Mouse (Mus musculus) brain, embryonic 18.5 days (tissue): ENCODE measurements around the gene Nfia.

Experiments used
- DNase-seq: peaks from one replicate; pipeline ENCODE4 v3.0.0-alpha.2; 2012; ENCODE audit warnings: low read depth, low spot score

Gene Nfia

DNA sequence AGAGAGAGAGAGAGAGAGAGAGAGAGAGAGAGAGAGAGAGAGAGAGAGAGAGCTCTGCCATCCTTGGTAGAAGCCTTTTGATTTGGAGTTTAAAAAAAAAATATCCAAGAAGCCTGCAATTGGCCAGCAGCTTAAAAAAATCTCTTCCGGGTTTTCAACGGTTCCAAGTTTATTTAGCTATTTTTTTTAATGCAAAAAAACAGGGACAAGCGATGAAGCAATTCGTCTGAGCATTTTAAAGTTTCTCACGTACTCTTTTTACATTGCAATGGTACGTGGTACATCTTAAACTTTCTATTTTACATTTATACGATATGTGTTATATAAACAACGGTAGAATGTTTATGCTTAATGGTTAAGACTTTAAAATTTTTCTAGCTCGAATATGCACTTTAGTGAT lies at the start of gene Nfia:
TSS of gene Nfia (plus strand) at position 94 of the 400 bp plus-strand sequence.
- no peak for DNase-seq

- no peak for DNase-seq
Observed at GRCm38 (mm10) chr4:97723374-97723773, 49.2 kb upstream of the Nfia start.

GRCm38 (mm10) chr4:97728520-97728919 lies 44.0 kb upstream of the Nfia start:
- no peak for DNase-seq

- no peak for DNase-seq
Observed at GRCm38 (mm10) chr4:97729999-97730398, 42.5 kb upstream of the Nfia start.

GRCm38 (mm10) chr4:97730416-97730815 lies 42.1 kb upstream of the Nfia start:
- DNase-seq: no peak

DNA sequence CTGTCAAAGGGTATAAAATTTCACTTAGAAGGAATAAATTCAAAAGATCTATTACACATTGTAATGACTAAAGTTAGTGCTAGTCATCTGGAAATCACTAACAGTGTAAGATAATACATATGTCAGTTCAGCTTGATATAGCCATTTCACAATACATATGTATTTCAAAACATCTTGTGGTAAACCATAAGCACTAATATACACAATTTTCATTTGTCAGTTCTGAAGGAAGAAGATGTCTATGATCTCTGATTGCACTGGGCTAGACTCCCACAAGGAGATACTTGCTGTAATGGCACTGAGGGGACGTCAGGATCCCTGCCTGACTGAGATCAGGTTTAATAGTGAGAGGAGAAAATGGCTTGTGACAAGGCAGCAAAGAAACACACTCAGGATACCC lies 39.1 kb upstream of the Nfia start:
- DNase-seq: no peak

- DNase-seq: no peak
Observed at GRCm38 (mm10) chr4:97743932-97744331, 28.6 kb upstream of the Nfia start.

GRCm38 (mm10) chr4:97745296-97746105 lies 27.0 kb upstream of the Nfia start:
- no peak for DNase-seq

DNA sequence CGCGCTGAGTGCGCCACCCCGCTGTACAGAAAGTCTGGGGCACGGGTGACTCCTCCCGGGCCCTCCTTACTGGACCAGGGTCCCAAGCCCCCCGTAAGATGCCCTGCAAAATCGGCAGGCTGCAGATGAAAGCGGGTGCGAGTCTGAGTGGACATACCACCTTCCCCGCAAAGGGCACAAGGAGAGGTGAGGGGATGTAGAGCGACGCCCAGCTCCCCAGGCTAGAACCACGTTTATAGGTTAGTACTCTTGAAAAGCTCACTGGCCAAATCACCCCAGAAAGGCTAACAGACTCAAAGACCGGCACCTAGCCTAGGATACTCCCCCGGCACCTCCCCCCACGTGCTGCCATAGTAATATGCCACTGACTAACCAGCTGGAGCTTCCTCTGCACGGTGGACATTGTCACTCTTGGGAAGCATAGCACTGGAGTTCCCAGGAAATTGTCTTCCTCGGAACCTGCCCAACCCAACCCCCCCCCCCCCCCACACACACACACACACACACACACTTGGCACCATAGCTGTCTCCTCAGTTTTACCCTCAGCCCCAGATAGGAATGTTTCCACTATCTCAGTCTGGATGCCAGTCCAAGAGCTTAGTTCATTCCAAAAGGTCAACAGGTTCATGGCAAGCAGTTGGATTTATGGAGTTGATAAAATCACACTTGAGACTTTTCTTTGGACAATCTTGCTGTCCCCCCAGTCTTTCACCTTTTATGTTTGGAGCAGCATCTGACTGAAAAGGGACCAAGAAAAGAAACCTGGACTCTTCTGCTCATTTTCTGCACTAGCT lies 26.2 kb upstream of the Nfia start:
- no peak for DNase-seq

DNA sequence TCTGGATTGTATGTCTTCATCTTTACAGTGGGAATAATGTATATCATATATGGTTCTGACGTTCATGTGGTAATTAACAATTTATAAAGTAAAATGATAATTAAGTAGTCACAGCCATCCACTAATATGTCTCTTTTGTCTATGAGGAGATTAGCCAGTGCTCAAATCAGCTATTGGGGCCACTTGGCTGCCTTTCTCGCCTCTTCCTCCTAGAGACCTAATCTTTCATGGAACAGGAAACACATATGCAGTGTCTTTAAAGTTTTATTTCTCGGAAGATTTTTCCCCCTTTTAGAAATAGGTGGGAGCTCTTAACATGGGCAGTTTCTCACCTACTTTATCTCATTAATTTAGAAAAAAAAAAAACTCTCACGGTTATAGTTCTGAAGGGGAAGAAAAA lies 22.1 kb upstream of the Nfia start:
- DNase-seq: no peak

DNA sequence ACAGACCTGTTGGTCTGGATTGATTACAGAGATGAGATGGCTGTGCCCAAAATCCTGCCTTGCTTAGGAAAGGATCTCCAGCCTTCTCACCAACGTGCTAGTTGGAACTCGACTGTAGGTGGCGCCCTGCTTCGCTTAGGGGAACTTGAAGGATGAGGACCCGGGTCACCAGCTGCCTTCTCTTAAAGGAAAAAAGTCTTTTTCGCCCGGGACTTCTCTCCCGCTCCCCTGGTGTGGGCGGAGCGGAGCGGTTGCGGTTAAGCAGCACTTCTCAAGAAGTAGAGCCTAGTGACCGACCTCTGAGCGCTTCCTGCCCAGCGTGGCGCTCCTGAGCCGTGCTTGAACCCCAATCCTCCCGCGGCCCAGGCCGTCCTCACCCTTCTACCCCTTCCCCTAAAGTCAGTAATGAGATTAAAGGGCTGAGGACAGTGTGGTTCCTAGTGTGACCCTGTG lies 21.5 kb upstream of the Nfia start:
- peak; percentile 69 for DNase-seq

- DNase-seq: no peak
Observed at GRCm38 (mm10) chr4:97751483-97752251, 20.9 kb upstream of the Nfia start.

- DNase-seq: no peak
Observed at GRCm38 (mm10) chr4:97752276-97753010, 20.1 kb upstream of the Nfia start.

- DNase-seq: no peak
Observed at GRCm38 (mm10) chr4:97753521-97753920, 19.0 kb upstream of the Nfia start.

DNA sequence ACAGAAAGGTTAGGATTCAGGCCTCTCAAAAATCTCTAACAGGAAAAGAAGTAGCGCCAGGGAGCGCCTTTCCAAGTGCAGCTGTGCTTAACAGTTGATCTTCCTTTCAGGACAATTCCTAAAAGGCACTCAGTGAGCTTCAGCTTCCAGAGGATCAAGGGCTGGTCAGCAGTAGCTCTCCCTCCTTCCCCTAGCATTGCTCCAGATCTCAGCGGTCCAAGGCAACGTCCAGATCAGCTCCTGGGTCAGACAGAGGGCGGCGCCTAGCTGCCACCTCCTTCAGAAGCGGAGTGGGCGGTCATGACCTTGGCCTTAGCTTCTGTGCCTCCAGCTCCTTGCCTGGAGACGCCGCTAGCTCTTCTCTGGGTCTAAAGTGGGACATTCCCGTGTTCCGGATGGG lies 18.3 kb upstream of the Nfia start:
- DNase-seq: no peak

DNA sequence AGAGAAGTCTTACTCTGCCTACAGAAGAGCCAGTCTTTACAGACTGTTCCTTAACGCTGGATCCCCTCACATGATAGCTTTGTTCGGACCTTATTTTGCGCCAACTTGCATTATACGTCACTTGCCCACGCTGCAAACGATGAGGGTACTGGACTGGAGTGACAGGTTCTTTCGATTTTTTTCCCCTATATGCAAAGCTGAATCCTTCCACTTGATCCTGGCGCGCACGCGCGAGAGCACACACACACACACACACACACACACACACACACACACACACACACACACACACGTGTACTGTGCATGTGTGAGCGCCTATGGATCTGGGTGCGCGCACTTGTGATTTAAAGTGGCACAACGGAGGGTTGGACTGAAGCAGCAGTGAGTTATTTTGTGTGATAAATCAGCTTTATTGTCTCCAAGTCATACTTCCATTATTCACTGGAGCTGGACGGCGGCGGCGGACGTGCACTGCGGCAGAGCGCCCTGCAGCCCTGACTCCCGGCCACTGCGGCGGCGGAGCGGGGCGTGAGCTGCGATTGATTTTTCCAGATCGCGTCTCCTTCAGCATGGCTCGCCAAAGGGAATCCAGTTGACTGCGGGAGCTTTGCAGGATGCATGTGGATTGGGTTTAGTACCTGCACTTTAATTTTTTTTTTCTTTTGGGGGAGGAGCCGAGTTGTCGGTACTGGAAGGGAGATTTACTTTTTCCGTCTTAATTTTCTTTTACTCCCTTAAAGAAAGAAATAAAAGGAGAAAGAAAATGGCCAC lies 15.1 kb upstream of the Nfia start:
- DNase-seq: no peak

DNA sequence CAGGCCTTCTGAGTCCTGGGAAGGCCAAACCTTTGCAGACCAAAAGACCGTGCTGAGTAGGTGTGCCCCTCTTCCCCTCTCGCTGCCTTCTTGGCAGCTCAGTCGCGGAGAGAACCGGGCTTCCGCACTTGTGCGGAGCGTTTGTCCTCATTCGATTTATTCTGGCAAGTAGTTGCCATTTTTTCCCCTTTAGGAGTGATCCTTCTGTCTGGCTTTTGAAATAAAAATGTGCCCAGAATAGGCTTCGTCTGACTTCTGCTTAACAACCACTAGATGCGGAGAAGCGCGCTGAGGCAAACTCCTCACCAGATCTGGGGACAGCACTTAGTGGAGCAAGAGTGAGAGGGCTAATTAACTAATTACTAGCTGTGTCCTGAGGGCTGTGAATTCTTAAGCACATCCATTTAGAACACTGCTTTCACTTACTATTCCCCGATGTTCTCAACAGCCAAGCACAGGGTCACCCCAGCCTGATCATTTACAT lies 14.5 kb upstream of the Nfia start:
- DNase-seq: no peak

DNA sequence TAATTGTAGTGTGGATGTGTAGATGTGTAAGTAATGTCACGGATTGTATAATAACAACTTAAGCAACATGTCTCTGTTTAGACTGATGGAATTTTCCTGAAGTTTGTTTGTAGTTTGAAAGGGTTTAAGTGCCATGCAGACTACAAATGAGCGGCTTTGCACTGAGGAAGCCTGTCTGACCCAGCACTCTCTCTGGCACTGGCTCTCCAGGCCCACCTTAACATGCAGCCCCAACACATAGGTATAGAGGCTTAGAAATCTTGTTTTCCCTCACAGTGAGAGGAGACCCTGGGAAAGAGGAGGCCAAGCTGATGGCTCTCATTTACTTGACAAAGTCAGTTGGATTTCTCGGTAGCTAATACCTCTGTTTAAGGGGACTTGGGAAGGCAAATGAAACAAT lies 13.9 kb upstream of the Nfia start:
- no peak for DNase-seq

DNA sequence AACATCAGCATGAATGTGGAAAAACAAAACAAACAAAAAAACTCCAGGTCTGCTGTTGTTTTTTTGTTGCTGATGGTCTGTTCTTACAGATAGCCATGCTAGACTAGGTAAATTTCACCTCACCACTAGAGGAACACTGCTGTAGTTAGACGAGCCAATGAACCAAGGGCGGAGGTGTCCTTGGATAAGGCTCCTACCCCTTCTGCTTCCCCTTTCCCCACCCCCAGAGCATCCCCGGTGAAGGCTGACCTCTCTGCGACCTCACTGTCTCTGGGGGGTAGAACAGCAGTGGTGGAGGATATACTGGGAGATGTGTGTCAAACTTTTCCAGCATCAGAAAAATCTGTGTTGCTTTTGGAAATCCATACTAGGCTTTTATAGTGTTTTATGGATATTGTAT lies 7.9 kb upstream of the Nfia start:
- no peak for DNase-seq

DNA sequence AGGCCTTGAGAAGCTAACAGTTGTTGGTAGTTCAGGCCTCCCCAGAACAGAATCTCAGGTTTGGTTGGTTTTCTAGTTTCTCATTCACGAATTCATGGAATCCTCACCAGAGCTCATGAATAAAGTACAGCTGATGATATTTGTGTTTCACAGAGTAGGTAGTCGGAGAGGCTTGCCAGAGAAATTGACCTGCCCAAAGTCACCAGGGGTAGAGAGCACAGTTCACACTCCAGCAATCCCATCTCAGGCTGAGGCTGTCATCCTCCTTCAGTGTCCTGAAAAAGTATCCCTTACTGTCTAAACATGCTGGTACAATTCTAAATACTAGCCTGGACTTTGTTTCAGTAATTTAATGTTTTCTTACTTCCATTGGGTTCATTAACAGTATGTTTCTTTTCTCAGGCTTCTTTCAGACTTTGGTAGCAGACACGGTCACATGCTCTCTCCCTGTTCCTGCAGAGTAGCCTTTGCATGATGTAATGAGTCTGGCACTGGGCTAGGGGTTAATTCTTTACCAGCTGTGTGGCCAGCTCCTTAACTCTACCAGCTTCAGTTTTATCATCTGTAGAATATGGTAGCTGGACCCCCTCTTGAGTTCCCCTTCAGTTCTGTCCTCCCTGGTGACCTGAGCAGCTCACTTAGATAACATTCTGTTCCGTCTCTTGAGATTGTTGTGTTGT lies 7.1 kb upstream of the Nfia start:
- DNase-seq: no peak
